Mouse (Mus musculus): ENCODE data around the gene Cd99l2. TPM values are rescaled to one million over a fixed set of nuclear protein-coding genes. Genes with fewer than 3 reads are reported as not detected.

Cd99l2 gene
- polyA plus RNA-seq, 1 experiment, result 8.8 TPM

DNA sequence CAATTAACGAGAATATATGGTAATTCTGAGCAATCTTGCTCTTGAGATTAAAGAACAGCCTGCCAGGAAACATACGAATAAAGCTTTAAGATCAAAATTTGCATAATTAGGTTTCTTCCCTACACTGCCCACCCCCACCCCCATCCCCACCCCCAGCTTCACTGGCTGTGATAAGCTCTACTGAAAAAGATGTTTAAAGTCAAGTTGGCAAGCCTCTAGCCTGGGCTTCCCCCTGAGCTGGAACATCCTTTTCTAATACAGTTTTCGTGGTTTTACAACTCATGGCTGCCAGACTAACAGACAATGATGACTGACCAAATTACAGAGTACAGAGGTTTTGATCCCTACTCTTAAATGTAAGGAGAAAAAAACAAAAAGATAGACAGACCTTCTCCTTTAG, 17.6 kb downstream of the Cd99l2 start:
- Histone ChIP-seq H3K36me3 (ENCODE audit: control insufficient read depth, insufficient read depth, low read length, poor library complexity, severe bottlenecking) (no peaks in the 10 kb centered on the region), H3K9ac (ENCODE audit: low read depth, poor library complexity, severe bottlenecking) (no peak overlapping the region), H3K4me3 (ENCODE audit: low read depth, low read length) (no peak overlapping the region), H3K27ac (ENCODE audit: insufficient read depth, low read length) (no peak overlapping the region), H3K4me1 (ENCODE audit: control insufficient read depth, insufficient read depth, low read length) (no peaks in the 10 kb centered on the region), H3K9me3 (replicated peaks; ENCODE audit: control insufficient read depth, insufficient read depth, low read length, poor library complexity, severe bottlenecking) (no peaks in the 10 kb centered on the region), H3K27me3 (ENCODE audit: control insufficient read depth, insufficient read depth, low read length, poor library complexity, severe bottlenecking) (no peaks in the 10 kb centered on the region)
- no peak for TF ChIP-seq EP300 (IDR thresholded peaks at IDR 0.05; ENCODE audit: insufficient read depth, low read depth, low read length)
- TF ChIP-seq CTCF (IDR thresholded peaks at IDR 0.05; ENCODE audit: low read depth, low read length), result no peak
- no peak for TF ChIP-seq POLR2A (IDR thresholded peaks at IDR 0.05; ENCODE audit: insufficient read depth, low read length)

DNA sequence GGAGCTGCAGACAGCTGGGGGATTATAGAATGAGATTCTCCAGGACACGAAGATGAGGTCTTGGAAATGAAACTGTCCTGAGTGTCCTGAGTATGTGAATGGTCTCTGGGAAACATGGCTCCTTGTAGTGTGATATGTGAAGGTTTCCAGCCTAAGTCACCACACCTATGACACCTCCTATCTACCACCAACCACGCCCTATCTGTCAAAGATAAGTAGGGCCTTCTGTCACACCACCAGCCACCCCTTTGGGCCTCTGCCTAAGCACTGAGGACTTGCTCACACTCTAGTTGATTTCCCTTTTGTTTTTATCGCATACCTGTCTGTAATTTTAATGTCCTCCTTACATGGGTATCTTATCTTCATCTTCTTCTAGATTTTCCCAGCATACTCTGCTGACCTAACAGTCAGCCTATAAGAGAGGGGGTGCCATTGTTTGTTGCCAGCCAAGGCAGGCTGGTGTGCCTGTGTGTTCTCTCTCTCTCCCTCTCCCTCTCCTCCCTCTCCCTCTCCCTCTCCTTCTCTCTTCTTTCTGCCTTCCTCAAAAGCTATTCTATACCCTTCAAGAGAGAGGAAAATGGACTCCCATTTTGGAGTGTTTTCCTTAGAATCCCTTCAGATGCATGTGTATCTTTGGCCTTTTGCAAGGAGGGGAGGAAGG, 18.2 kb downstream of the Cd99l2 start:
- Histone ChIP-seq H3K27me3 (ENCODE audit: control insufficient read depth, insufficient read depth, low read length, poor library complexity, severe bottlenecking) (no peaks in the 10 kb centered on the region), H3K4me3 (ENCODE audit: low read depth, low read length) (no peak overlapping the region), H3K9me3 (replicated peaks; ENCODE audit: control insufficient read depth, insufficient read depth, low read length, poor library complexity, severe bottlenecking) (no peaks in the 10 kb centered on the region), H3K27ac (ENCODE audit: insufficient read depth, low read length) (no peak overlapping the region), H3K9ac (ENCODE audit: low read depth, poor library complexity, severe bottlenecking) (no peak overlapping the region), H3K4me1 (ENCODE audit: control insufficient read depth, insufficient read depth, low read length) (no peaks in the 10 kb centered on the region), H3K36me3 (ENCODE audit: control insufficient read depth, insufficient read depth, low read length, poor library complexity, severe bottlenecking) (no peaks in the 10 kb centered on the region)
- TF ChIP-seq EP300 (IDR thresholded peaks at IDR 0.05; ENCODE audit: insufficient read depth, low read depth, low read length) (no peak), CTCF (IDR thresholded peaks at IDR 0.05; ENCODE audit: low read depth, low read length) (no peak), POLR2A (IDR thresholded peaks at IDR 0.05; ENCODE audit: insufficient read depth, low read length) (no peak)

DNA sequence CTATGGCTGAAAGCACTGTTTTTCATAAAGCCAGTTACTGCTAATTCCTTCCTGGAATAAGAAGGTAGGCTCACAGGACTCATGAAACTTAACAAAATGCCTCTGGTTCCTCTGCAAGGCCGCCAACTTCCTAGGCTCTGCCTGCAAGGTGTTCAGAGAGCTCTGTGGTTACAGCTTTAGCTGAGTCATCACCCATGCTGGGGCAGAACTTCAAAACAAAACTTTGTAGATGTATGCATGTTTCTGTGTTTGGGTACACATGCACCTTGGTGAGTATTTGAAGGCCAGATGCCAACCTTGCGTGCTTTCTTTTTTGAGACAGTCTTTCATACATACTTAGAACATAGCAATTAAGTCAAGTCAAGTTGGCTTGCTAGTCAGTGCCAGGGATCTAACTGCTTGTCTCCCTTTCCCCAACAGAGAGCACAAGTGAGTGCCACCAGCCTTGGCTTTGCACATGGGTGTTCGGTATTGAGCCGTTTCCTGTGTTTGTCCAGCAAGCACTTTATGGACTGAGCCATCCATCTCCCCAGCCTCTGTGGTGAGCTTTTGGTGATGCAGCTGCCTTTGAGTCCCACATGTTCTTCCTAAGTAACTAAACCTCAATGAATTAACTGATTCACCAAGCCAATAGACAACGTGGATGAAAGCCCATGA, 23.9 kb downstream of the Cd99l2 start:
- H3K9ac ChIP-seq (ENCODE audit: low read depth, poor library complexity, severe bottlenecking), result no peak overlapping the region
- H3K36me3 ChIP-seq (ENCODE audit: control insufficient read depth, insufficient read depth, low read length, poor library complexity, severe bottlenecking), result no peaks in the 10 kb centered on the region
- H3K4me1 ChIP-seq (ENCODE audit: control insufficient read depth, insufficient read depth, low read length), result no peaks in the 10 kb centered on the region
- H3K9me3 ChIP-seq (replicated peaks; ENCODE audit: control insufficient read depth, insufficient read depth, low read length, poor library complexity, severe bottlenecking), result no peaks in the 10 kb centered on the region
- TF ChIP-seq CTCF (IDR thresholded peaks at IDR 0.05; ENCODE audit: low read depth, low read length), result no peak
- TF ChIP-seq EP300 (IDR thresholded peaks at IDR 0.05; ENCODE audit: insufficient read depth, low read depth, low read length), result no peak
- TF ChIP-seq POLR2A (IDR thresholded peaks at IDR 0.05; ENCODE audit: insufficient read depth, low read length), result no peak
- no peaks in the 10 kb centered on the region for H3K27me3 ChIP-seq (ENCODE audit: control insufficient read depth, insufficient read depth, low read length, poor library complexity, severe bottlenecking)
- no peak overlapping the region for H3K4me3 ChIP-seq (ENCODE audit: low read depth, low read length)
- no peak overlapping the region for H3K27ac ChIP-seq (ENCODE audit: insufficient read depth, low read length)

DNA sequence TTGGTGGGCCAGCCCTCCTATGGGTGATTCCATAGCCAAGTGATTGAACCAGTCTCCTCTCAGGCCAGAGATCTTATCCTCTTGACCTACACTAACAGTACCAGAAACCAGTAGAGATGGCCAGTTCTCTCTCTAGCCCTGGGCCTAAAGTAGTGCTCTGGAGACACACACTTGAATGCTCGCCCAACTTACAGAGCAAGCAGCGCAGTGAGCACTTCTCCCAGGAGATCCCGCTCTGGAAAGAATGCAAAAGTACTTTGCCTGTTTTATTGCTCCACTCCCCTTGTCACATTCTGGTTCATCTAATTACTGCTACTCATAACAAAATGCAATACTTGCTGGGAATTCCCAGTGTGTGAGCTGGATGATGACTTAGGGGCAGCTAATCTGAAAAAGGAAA, 25.2 kb downstream of the Cd99l2 start:
- H3K27ac ChIP-seq (ENCODE audit: insufficient read depth, low read length), result no peak overlapping the region
- TF ChIP-seq EP300 (IDR thresholded peaks at IDR 0.05; ENCODE audit: insufficient read depth, low read depth, low read length) (no peak), CTCF (IDR thresholded peaks at IDR 0.05; ENCODE audit: low read depth, low read length) (no peak), POLR2A (IDR thresholded peaks at IDR 0.05; ENCODE audit: insufficient read depth, low read length) (no peak)

DNA sequence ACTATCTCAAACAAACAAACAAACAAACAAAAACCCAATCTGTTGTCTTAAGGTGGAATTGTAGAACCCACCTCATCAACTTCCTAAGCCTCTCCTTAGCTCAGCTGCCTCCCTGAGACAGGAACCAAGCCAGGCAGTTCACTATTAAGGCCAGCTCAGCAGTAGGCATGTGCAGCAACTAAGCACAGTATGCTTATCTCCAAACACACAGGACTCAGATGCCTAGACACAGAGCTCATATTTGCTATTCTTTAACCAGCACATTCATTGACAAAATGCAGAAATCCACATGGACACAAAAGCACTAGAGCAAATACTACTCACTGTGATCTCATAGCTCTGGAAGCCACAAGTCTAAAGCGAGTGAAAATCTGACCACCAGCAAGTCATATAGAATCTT, 27.2 kb downstream of the Cd99l2 start:
- no peak overlapping the region for H3K27ac ChIP-seq (ENCODE audit: insufficient read depth, low read length)
- TF ChIP-seq EP300 (IDR thresholded peaks at IDR 0.05; ENCODE audit: insufficient read depth, low read depth, low read length) (no peak), CTCF (IDR thresholded peaks at IDR 0.05; ENCODE audit: low read depth, low read length) (no peak), POLR2A (IDR thresholded peaks at IDR 0.05; ENCODE audit: insufficient read depth, low read length) (no peak)
- H3K4me1 ChIP-seq (ENCODE audit: control insufficient read depth, insufficient read depth, low read length), result no peaks in the 10 kb centered on the region
- H3K9ac ChIP-seq (ENCODE audit: low read depth, poor library complexity, severe bottlenecking), result no peak overlapping the region
- no peak overlapping the region for H3K4me3 ChIP-seq (ENCODE audit: low read depth, low read length)
- no peaks in the 10 kb centered on the region for H3K9me3 ChIP-seq (replicated peaks; ENCODE audit: control insufficient read depth, insufficient read depth, low read length, poor library complexity, severe bottlenecking)
- H3K27me3 ChIP-seq (ENCODE audit: control insufficient read depth, insufficient read depth, low read length, poor library complexity, severe bottlenecking), result no peaks in the 10 kb centered on the region
- no peaks in the 10 kb centered on the region for H3K36me3 ChIP-seq (ENCODE audit: control insufficient read depth, insufficient read depth, low read length, poor library complexity, severe bottlenecking)

More for the DNA sequence above, 25.2 kb downstream of the Cd99l2 start:
- Histone ChIP-seq H3K4me3 (ENCODE audit: low read depth, low read length) (no peak overlapping the region), H3K4me1 (ENCODE audit: control insufficient read depth, insufficient read depth, low read length) (no peaks in the 10 kb centered on the region), H3K27me3 (ENCODE audit: control insufficient read depth, insufficient read depth, low read length, poor library complexity, severe bottlenecking) (no peaks in the 10 kb centered on the region), H3K9ac (ENCODE audit: low read depth, poor library complexity, severe bottlenecking) (no peak overlapping the region), H3K36me3 (ENCODE audit: control insufficient read depth, insufficient read depth, low read length, poor library complexity, severe bottlenecking) (no peaks in the 10 kb centered on the region), H3K9me3 (replicated peaks; ENCODE audit: control insufficient read depth, insufficient read depth, low read length, poor library complexity, severe bottlenecking) (no peaks in the 10 kb centered on the region)

DNA sequence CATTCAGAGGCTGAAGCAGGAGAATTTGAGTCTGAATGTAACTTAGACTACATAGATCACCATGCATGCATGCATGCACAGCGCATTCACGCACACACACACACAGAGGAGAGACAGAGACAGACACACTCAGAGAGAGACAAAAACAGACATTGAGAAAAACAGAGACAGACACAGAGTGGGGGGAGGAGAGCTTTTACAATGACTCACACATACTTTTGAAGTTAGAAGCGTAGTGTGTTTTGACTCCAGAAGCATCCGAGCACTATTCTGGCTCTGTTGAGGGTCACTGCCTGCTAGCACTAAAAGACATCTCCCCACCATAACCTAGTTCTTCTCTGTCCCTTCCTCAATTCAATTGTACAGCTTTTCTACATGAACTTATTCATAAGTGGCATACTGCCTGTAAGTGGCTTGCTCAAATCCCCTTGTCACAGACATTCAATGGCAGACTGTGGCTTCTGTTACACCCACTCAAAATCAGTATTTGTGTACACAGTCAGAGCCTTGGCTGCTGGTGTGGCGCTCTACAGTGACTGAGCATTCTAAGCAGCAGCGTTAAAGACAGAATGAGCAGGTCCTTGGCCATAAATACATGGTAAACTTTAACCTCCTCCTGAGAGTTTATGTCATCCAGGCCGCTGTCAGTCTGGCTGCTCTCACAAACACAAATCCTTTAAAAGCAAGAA, 28.4 kb downstream of the Cd99l2 start:
- Histone ChIP-seq H3K36me3 (ENCODE audit: control insufficient read depth, insufficient read depth, low read length, poor library complexity, severe bottlenecking) (no peaks in the 10 kb centered on the region), H3K9ac (ENCODE audit: low read depth, poor library complexity, severe bottlenecking) (no peak overlapping the region), H3K4me3 (ENCODE audit: low read depth, low read length) (no peak overlapping the region), H3K27ac (ENCODE audit: insufficient read depth, low read length) (no peak overlapping the region), H3K9me3 (replicated peaks; ENCODE audit: control insufficient read depth, insufficient read depth, low read length, poor library complexity, severe bottlenecking) (no peaks in the 10 kb centered on the region), H3K27me3 (ENCODE audit: control insufficient read depth, insufficient read depth, low read length, poor library complexity, severe bottlenecking) (no peaks in the 10 kb centered on the region), H3K4me1 (ENCODE audit: control insufficient read depth, insufficient read depth, low read length) (no peaks in the 10 kb centered on the region)
- TF ChIP-seq CTCF (IDR thresholded peaks at IDR 0.05; ENCODE audit: low read depth, low read length) (no peak), POLR2A (IDR thresholded peaks at IDR 0.05; ENCODE audit: insufficient read depth, low read length) (no peak), EP300 (IDR thresholded peaks at IDR 0.05; ENCODE audit: insufficient read depth, low read depth, low read length) (no peak)
